Mouse (Mus musculus) left cerebral cortex, postnatal 36 days (tissue): ENCODE measurements around the gene Flvcr1. TPM values are rescaled to one million over a fixed set of nuclear protein-coding genes. Genes with fewer than 3 reads are reported as not detected.
"Not testable (repeated sequence)": the region's sequence is repeated elsewhere in the genome, so short reads cannot be mapped to it uniquely, and the experiment has no call there.

Experiments used
- DNase-seq, 2 experiments: peaks; one replicate each; pipeline ENCODE4 v3.0.0; 2021 to 2022; ENCODE audit warnings: low spot score in 2 of 2, mixed read lengths in 1 of 2
- intact Hi-C: fragments of 180-260 bp; cut with DNase I; formaldehyde crosslinking; loops from one replicate; pipeline ENCODE4 v1.15.1; 2025
- total RNA-seq, 2 experiments: library from RNA; stranded (reverse); gene quantifications; 2 replicates each; pipeline ENCODE4 v1.2.3; 2021

The Flvcr1 gene
- total RNA-seq, 2 experiments from 2014 or later, result 11.8 to 15.4 TPM

DNA sequence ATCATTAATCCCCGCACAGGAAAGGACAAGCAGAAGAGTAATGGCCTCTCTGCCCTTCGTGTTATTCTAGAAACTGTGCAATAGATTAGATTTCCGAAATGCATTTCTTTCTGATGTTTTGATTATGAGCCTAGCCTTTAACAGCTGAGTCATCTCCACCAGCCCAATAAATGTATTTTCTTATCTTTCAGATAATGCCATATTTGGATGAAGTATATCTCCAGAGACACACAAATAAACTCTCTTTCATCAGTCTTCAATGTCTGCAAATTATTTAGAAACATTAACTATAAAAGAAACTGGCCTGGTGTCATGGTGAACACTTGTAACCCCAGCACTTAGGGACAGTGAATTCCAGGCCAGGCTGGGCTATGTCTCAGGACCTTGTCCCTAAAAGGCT is 16.7 kb upstream of the Flvcr1 start:
- no peak for DNase-seq

GRCm38 (mm10) chr1:191042106-191042505 is 16.1 kb upstream of the Flvcr1 start:
- no peak for DNase-seq
- intact Hi-C loops, result no loop called here

More for the DNA sequence above, 16.7 kb upstream of the Flvcr1 start:
- intact Hi-C loops, result no loop called here

GRCm38 (mm10) chr1:191041352-191041751 is 15.4 kb upstream of the Flvcr1 start:
- DNase-seq, result no peak
- intact Hi-C loops, result no loop called here

GRCm38 (mm10) chr1:191037999-191038398 is 12.0 kb upstream of the Flvcr1 start:
- intact Hi-C loops, result no loop called here
- no peak for DNase-seq

GRCm38 (mm10) chr1:191036554-191037334 is 10.8 kb upstream of the Flvcr1 start, which contains the start of gene Spata45:
Gene Spata45, plus strand, starts transcription at chr1:191036639.
- intact Hi-C loops, result no loop called here
- DNase-seq, result no peak

GRCm38 (mm10) chr1:191035649-191036048 is 9.7 kb upstream of the Flvcr1 start:
- DNase-seq, result no peak
- intact Hi-C loops, result no loop called here

DNA sequence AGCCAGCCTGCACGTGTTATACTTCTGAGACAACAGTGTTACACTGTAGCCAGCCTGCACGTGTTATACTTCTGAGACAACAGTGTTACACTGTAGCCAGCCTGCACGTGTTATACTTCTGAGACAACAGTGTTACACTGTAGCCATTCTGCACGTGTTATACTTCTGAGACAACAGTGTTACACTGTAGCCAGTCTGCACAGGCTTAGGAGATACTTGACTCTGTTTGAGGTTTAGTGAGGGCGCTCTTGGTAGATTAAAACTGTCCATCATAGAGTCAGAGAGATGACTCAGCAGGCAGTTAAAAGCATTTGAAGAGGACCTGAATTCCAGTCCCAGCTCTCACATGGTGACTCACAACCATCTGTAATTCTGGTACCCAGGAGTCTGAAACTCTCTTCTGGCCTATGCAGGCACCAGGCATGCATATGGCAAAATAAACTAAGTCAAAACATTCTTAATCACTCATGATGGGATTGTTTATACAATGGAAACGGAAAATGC is 5.0 kb upstream of the Flvcr1 start:
- DNase-seq, intact Hi-C loops: not testable (repeated sequence)

GRCm38 (mm10) chr1:191030182-191030581 is 4.2 kb upstream of the Flvcr1 start:
- intact Hi-C loops, result no loop called here

GRCm38 (mm10) chr1:191025016-191026012 is 644 bp downstream of the Flvcr1 start:
- DNase-seq, result peak; percentile 9 to 49
- intact Hi-C loops, result loop anchor here (5.0 kb wide), 1 partner anchor 98 kb away; the partner anchor contains the start of gene Angel2

More at GRCm38 (mm10) chr1:191030182-191030581, 4.2 kb upstream of the Flvcr1 start:
- DNase-seq, result no peak

GRCm38 (mm10) chr1:191023806-191024205 is 2.2 kb downstream of the Flvcr1 start:
- DNase-seq, intact Hi-C loops: not testable (repeated sequence)

DNA sequence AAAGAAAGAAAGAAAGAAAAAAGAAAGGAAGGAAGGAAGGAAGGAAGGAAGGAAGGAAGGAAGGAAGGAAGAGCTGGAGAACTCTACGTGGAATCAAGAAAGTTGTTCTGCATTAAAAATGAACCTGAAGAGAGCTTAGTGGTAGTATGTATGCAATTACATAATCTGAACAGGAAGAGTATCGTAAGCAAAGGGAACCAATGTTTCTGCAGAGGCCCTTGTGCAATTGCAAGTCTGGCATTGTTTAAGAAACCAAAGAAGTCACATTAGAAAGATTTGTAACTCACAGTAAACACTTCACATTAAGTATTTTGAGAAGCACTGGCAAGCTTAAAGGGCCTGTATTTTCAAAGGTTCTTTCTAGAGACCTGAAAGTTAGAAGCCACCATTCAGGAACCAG is 2.8 kb downstream of the Flvcr1 start:
- intact Hi-C loops, result no loop called here
- no peak for DNase-seq

GRCm38 (mm10) chr1:191021016-191021415 is 4.9 kb downstream of the Flvcr1 start:
- intact Hi-C loops, result no loop called here
- no peak for DNase-seq

GRCm38 (mm10) chr1:191020217-191020924 is 5.6 kb downstream of the Flvcr1 start:
- DNase-seq, result no peak
- intact Hi-C loops, result no loop called here

DNA sequence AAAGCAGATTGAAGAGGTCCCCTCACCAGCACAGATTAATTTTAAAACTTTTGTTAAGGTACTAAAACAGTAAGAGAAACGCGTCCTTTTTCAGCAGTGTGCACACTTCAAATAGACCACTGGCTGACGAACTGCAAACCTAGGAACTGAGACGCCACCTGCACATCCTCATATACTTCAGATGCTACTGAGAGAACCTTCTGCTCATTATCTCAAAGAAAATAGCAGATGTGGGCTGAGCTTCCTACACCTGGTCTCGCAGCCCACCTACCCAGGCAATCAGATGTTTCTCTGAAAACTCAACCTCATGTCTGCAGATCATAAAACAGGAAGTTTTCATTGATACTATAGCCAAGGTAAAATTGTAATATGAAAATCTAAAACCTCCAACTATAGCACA is 6.2 kb downstream of the Flvcr1 start:
- no peak for DNase-seq
- intact Hi-C loops, result loop anchor here (5.0 kb wide), 1 partner anchor 78 kb away; no protein-coding TSS in a partner anchor

DNA sequence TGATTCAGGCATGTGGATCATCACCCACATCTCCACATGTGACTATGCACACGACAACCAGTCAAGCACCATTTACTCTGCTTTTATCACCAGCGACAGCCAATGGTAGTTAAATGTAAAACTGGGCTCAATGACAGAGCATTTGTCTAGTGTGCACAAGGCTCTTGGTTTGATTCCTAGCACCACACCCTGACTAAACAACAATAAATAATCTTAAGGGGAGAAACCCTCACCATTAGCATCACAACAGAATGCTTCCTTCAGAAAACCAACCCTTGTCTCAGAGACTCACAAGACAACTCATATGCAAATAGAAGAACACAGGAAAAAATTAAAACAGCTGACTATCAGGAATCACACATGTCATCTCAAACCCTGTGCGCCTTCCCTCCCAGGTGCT is 11.7 kb downstream of the Flvcr1 start:
- DNase-seq, result no peak
- intact Hi-C loops, result no loop called here

DNA sequence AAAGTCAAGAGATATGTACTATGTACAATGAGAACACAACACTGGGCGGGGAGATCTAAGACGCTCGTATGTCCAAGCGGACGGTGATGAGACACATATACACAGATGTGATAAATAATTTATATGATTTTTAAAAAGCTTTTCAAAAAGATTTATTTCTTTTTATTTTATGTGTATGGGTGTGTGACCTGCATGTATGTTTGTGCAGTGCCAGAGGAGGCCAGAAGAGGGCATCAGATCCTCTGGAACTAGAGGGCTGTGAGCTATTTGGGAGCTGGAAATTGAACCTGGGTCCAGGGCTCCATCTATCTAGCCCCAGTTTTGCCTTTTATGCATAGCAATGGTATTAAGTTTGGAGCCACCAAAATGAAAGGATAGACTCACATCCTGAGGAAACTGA is 17.3 kb downstream of the Flvcr1 start:
- intact Hi-C loops, result no loop called here
- no peak for DNase-seq

DNA sequence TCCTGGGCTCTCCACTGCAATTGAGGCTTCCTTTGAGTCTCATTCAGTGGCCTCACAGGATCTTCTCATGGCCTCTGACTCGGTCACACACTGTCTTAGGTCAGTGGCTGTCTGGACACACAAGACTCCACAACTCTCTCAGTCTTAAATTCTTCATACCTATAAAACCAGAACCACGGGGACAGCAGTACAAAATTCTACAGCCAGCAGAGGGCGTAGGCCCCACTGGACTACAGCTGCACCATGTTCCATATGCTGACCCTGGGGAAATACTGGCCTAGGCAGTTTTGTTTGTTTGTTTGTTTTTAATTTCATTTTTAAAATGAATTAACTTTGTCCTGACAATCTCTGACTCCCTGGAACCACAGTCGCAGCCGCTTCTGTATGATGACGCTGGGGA is 23.8 kb downstream of the Flvcr1 start:
- intact Hi-C loops, result no loop called here
- DNase-seq, result no peak

DNA sequence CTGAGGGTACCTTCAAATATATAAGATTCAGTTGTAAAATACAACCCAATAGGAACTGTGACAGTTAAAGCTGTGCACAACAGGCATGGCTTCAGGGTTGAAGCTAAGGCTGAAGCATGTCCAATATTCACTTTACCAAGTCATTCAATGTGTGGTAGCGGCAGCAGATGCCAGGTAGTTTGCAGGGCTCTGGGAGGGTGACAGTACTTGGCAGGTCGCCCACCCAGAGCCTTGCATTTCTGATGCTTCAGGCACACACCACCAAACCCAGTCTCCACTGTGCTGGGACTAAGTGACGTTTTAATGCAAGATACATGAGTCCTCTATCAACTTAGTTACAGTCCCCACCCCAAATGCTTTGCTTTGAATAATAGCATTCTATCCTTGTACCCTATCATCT is 25.3 kb downstream of the Flvcr1 start:
- intact Hi-C loops, result no loop called here
- DNase-seq, result no peak

GRCm38 (mm10) chr1:190998027-190998426 is 27.9 kb downstream of the Flvcr1 start:
- DNase-seq, result no peak
- intact Hi-C loops, result no loop called here
